Mouse (Mus musculus): ENCODE measurements around the gene Gm21976. TPM values are rescaled to one million over a fixed set of nuclear protein-coding genes. Genes with fewer than 3 reads are reported as not detected.

Gene Gm21976
- not detected in 2 replicates for polyA plus RNA-seq (2014; fragmentation: Nextera tagmentation; extraction: Ambion mirVana)

- Histone ChIP-seq H3K4me2 (ENCODE audit: low read length) (no peak within 1 kb of the TSS), H3K9ac (replicated peaks; ENCODE audit: low read length) (no peak within 1 kb of the TSS), H3K9me3 (ENCODE audit: control insufficient read depth, low read length) (no peaks in the 10 kb centered on the region), H3K27ac (replicated peaks; ENCODE audit: low read depth, low read length) (no peak within 1 kb of the TSS), H3K4me3 (replicated peaks; ENCODE audit: low read depth, low read length) (no peak within 1 kb of the TSS), H3K27me3 (ENCODE audit: control insufficient read depth, insufficient read depth, low read length) (no peaks in the 10 kb centered on the region), H3K36me3 (ENCODE audit: control insufficient read depth, insufficient read depth, low read length) (peaks cover 14% of the 10 kb centered on the region), H3K4me1 (ENCODE audit: control insufficient read depth, insufficient read depth, low read length) (no peaks in the 10 kb centered on the region)
- DNase-seq (no peak), ATAC-seq (ENCODE audit: low FRiP score, low TSS enrichment) (no peak)
- WGBS: 79% methylated on average over 5 of the region's 5 CpGs
Measured at GRCm38 (mm10) chr13:98279686-98280085, at the start of gene Gm21976. TSS of gene Gm21976 (plus strand) at chr13:98279887.

- ATAC-seq (ENCODE audit: low FRiP score, low TSS enrichment) (no peak), DNase-seq (no peak)
- 93% methylated on average over 1 of the region's 1 CpGs for WGBS
- Histone ChIP-seq H3K9me3 (ENCODE audit: control insufficient read depth, low read length) (no peaks in the 10 kb centered on the region), H3K36me3 (ENCODE audit: control insufficient read depth, insufficient read depth, low read length) (no peaks in the 10 kb centered on the region), H3K4me1 (ENCODE audit: control insufficient read depth, insufficient read depth, low read length) (no peaks in the 10 kb centered on the region), H3K4me2 (ENCODE audit: low read length) (no peak overlapping the region), H3K27me3 (ENCODE audit: control insufficient read depth, insufficient read depth, low read length) (no peaks in the 10 kb centered on the region), H3K27ac (replicated peaks; ENCODE audit: low read depth, low read length) (no peak overlapping the region), H3K4me3 (replicated peaks; ENCODE audit: low read depth, low read length) (no peak overlapping the region), H3K9ac (replicated peaks; ENCODE audit: low read length) (no peak overlapping the region)
Measured at GRCm38 (mm10) chr13:98230511-98230910, 49.2 kb upstream of the Gm21976 start.

- Histone ChIP-seq H3K27me3 (ENCODE audit: control insufficient read depth, insufficient read depth, low read length) (no peaks in the 10 kb centered on the region), H3K9ac (replicated peaks; ENCODE audit: low read length) (no peak overlapping the region), H3K4me1 (ENCODE audit: control insufficient read depth, insufficient read depth, low read length) (no peaks in the 10 kb centered on the region), H3K36me3 (ENCODE audit: control insufficient read depth, insufficient read depth, low read length) (no peaks in the 10 kb centered on the region), H3K4me3 (replicated peaks; ENCODE audit: low read depth, low read length) (no peak overlapping the region), H3K9me3 (ENCODE audit: control insufficient read depth, low read length) (no peaks in the 10 kb centered on the region), H3K27ac (replicated peaks; ENCODE audit: low read depth, low read length) (no peak overlapping the region), H3K4me2 (ENCODE audit: low read length) (no peak overlapping the region)
- 86% methylated on average over 6 of the region's 6 CpGs for WGBS
- ATAC-seq (ENCODE audit: low FRiP score, low TSS enrichment) (no peak), DNase-seq (no peak)
Measured at GRCm38 (mm10) chr13:98235451-98235850, 44.2 kb upstream of the Gm21976 start.

DNA sequence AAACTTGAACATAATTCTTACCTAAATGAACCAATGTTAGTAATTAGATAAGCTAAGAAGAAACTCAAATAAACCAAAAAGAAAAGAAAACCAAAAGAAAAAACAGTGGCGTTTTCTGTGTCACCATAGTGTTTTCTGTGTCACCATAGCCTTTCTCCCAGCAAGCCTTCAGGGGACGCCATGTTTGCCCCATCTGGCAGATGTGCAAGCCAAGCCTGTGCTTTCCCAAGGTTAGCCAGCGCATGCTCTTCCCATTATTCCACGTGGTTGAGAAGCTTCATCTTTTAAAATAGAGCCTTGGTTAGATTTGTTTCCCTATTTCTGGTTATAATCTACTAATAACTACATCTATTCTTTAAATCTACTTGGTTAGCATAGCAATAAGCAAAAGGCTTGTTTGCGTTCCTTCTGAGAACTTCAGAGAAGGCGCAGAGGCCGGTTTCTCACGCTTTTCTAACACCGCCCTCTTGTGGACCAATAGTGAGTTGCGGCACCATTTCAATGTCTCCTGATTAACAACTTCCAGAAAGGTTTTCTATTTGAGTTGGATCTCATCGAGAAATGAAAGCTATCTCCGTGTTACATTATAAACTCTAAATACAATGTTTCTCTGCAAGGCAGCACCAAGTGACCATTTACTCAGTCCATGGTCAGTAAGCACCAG, 39.6 kb upstream of the Gm21976 start:
- H3K4me1 ChIP-seq (ENCODE audit: control insufficient read depth, insufficient read depth, low read length): 0 out of 2 replicates have a peak, but pooled peaks cover 4% of the 10 kb centered on the region
- H3K27me3 ChIP-seq (ENCODE audit: control insufficient read depth, insufficient read depth, low read length): no peaks in the 10 kb centered on the region
- no peak overlapping the region for H3K4me3 ChIP-seq (replicated peaks; ENCODE audit: low read depth, low read length)
- no peaks in the 10 kb centered on the region for H3K9me3 ChIP-seq (ENCODE audit: control insufficient read depth, low read length)
- H3K4me2 ChIP-seq (ENCODE audit: low read length): no peak overlapping the region
- WGBS: 22% methylated on average over 12 of the region's 12 CpGs
- peak; percentile 92 for DNase-seq
- no peak overlapping the region for H3K27ac ChIP-seq (replicated peaks; ENCODE audit: low read depth, low read length)
- H3K36me3 ChIP-seq (ENCODE audit: control insufficient read depth, insufficient read depth, low read length): no peaks in the 10 kb centered on the region
- H3K9ac ChIP-seq (replicated peaks; ENCODE audit: low read length): no peak overlapping the region
- ATAC-seq (ENCODE audit: low FRiP score, low TSS enrichment): no peak

DNA sequence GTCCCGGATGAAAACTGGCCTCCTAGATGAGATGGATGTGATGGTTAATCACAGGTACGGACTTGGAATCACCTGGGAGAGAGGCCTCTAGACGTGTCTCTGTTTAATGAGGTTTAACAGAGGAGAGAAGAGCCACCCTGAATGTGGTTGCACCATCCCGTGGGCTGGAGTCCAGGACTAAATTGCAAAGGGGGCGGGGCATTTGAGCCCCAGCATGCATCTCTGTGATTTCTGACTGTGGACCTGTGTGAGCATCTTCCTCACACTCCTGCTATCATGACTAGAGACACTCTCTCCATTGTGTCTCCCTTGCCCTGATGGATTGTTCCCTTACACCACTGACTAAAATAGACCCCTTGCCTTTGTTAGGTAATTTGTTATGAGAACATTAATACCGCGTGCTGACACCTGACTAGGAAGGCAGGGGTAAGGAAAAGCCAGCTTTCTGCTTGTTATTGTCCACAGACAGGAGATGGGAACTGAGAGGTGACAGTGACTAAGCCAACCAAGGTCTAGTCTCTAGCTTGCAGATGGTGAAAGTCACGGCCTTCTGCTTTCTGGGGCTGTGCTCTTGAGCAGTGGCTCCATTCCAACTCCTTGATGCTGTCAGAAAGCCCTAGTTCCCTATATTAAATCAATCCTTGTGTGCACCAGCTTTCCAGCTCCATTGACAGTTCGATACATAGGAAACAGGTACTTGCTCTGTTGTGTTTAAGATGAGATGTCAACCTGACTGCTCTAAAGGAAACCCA, 38.0 kb upstream of the Gm21976 start:
- 78% methylated on average over 9 of the region's 9 CpGs for WGBS
- ATAC-seq (ENCODE audit: low FRiP score, low TSS enrichment): no peak

DNA sequence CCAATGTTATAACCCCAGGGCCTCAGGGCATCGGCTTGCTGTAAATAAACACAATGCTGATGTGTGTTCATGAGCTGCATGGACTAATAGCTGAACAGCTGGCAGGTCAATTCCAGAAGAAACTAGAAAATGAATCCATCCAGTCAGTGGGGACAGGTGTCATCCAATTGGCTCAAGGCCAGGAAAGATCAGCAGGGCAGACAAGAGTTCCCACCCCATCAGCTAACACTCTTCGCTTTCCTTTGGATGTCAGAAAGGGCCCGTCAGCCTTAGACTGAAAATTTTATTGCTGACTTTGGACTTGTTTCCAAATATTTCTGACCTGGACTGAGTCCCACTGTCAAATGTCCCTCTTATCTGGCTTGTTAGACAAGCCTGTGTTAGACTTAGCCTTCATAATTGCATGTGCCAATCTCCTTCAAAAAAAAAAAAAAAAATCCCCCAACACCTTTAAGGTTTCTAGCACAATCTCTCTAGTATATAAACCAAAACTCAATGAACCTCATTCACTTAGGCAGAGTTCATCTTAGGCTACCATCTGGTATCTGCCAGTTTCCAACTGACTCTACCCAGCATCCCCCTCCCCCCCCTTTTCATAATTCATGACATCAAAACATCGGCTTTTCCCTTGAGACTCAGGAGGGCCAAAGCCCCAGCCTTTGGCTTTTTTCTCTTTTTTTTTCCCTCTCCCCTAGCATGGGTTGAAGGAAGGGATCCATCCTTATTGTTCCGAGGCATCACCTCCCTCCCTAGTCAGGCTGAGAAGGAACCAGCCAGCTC, 34.9 kb upstream of the Gm21976 start:
- Histone ChIP-seq H3K27me3 (ENCODE audit: control insufficient read depth, insufficient read depth, low read length) (no peaks in the 10 kb centered on the region), H3K4me3 (replicated peaks; ENCODE audit: low read depth, low read length) (no peak overlapping the region), H3K9ac (replicated peaks; ENCODE audit: low read length) (no peak overlapping the region), H3K9me3 (ENCODE audit: control insufficient read depth, low read length) (no peaks in the 10 kb centered on the region), H3K4me1 (ENCODE audit: control insufficient read depth, insufficient read depth, low read length) (0 out of 2 replicates have a peak, but pooled peaks cover 4% of the 10 kb centered on the region), H3K36me3 (ENCODE audit: control insufficient read depth, insufficient read depth, low read length) (peaks cover 26% of the 10 kb centered on the region), H3K27ac (replicated peaks; ENCODE audit: low read depth, low read length) (no peak overlapping the region), H3K4me2 (ENCODE audit: low read length) (no peak overlapping the region)
- DNase-seq: peak; percentile 43
- no peak for ATAC-seq (ENCODE audit: low FRiP score, low TSS enrichment)
- 64% methylated on average over 5 of the region's 5 CpGs for WGBS

More for the DNA sequence above, 38.0 kb upstream of the Gm21976 start:
- no peaks in the 10 kb centered on the region for H3K27me3 ChIP-seq (ENCODE audit: control insufficient read depth, insufficient read depth, low read length)
- H3K9me3 ChIP-seq (ENCODE audit: control insufficient read depth, low read length): no peaks in the 10 kb centered on the region
- H3K4me3 ChIP-seq (replicated peaks; ENCODE audit: low read depth, low read length): no peak overlapping the region
- H3K4me1 ChIP-seq (ENCODE audit: control insufficient read depth, insufficient read depth, low read length): 0 out of 2 replicates have a peak, but pooled peaks cover 4% of the 10 kb centered on the region
- no peak overlapping the region for H3K9ac ChIP-seq (replicated peaks; ENCODE audit: low read length)
- H3K36me3 ChIP-seq (ENCODE audit: control insufficient read depth, insufficient read depth, low read length): no peaks in the 10 kb centered on the region
- DNase-seq: no peak
- H3K27ac ChIP-seq (replicated peaks; ENCODE audit: low read depth, low read length): no peak overlapping the region
- H3K4me2 ChIP-seq (ENCODE audit: low read length): no peak overlapping the region

- no peak overlapping the region for H3K27ac ChIP-seq (replicated peaks; ENCODE audit: low read depth, low read length)
- WGBS: 69% methylated on average over 7 of the region's 7 CpGs
- ATAC-seq (ENCODE audit: low FRiP score, low TSS enrichment) (no peak), DNase-seq (no peak)
- peaks cover 32% of the 10 kb centered on the region for H3K36me3 ChIP-seq (ENCODE audit: control insufficient read depth, insufficient read depth, low read length)
- no peak overlapping the region for H3K4me3 ChIP-seq (replicated peaks; ENCODE audit: low read depth, low read length)
- H3K4me2 ChIP-seq (ENCODE audit: low read length): no peak overlapping the region
- H3K4me1 ChIP-seq (ENCODE audit: control insufficient read depth, insufficient read depth, low read length): 0 out of 2 replicates have a peak, but pooled peaks cover 4% of the 10 kb centered on the region
- no peaks in the 10 kb centered on the region for H3K9me3 ChIP-seq (ENCODE audit: control insufficient read depth, low read length)
- H3K9ac ChIP-seq (replicated peaks; ENCODE audit: low read length): no peak overlapping the region
- no peaks in the 10 kb centered on the region for H3K27me3 ChIP-seq (ENCODE audit: control insufficient read depth, insufficient read depth, low read length)
Measured at GRCm38 (mm10) chr13:98245386-98245785, 34.3 kb upstream of the Gm21976 start.

- Histone ChIP-seq H3K9ac (replicated peaks; ENCODE audit: low read length) (no peak overlapping the region), H3K27ac (replicated peaks; ENCODE audit: low read depth, low read length) (no peak overlapping the region), H3K4me3 (replicated peaks; ENCODE audit: low read depth, low read length) (no peak overlapping the region), H3K4me1 (ENCODE audit: control insufficient read depth, insufficient read depth, low read length) (0 out of 2 replicates have a peak, but pooled peaks cover under 1% of the 10 kb centered on the region), H3K36me3 (ENCODE audit: control insufficient read depth, insufficient read depth, low read length) (peaks cover 71% of the 10 kb centered on the region), H3K27me3 (ENCODE audit: control insufficient read depth, insufficient read depth, low read length) (no peaks in the 10 kb centered on the region), H3K4me2 (ENCODE audit: low read length) (no peak overlapping the region), H3K9me3 (ENCODE audit: control insufficient read depth, low read length) (no peaks in the 10 kb centered on the region)
- WGBS: 93% methylated on average over 10 of the region's 10 CpGs
- DNase-seq: no peak
- no peak for ATAC-seq (ENCODE audit: low FRiP score, low TSS enrichment)
Measured at GRCm38 (mm10) chr13:98249594-98249993, 30.1 kb upstream of the Gm21976 start.

All from midbrain, embryonic 14.5 days (tissue).